Mouse (Mus musculus) frontal cortex, postnatal 10 days (tissue): Measurements from ENCODE around the gene Cacnb2.

ENCODE experiments used
- DNase-seq, 2 experiments: peaks; one replicate each; pipeline ENCODE4 v3.0.0; 2022; ENCODE audit warnings: low spot score in 2 of 2, mixed read lengths in 1 of 2

The Cacnb2 gene

GRCm38 (mm10) chr2:14862981-14863380 is 260.1 kb downstream of the Cacnb2 start:
- DNase-seq = no peak

DNA sequence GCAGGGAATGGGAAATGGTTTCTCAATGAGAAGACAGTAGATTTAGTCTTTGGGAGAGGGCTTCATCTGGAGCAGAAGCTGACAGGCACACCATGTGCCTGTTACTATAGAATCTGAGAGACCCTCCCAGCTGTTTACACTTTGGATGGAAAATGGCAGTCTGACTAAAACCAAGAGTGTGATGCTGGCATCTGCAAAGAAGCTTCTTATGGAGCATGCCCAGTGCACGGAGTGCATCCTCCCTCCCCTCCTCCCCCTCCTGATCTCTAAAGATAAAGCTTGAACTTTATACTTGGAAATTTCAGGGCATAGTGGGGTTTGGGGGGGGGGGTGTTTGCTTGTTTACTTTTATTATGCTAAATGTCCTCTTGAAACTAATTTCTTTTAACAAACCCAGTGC is 270.2 kb downstream of the Cacnb2 start:
- DNase-seq = no peak

- DNase-seq = peak in 1 of 2 experiments; percentile 23
These were observed 270.9 kb downstream of the Cacnb2 start for GRCm38 (mm10) chr2:14873701-14874181.

- DNase-seq = peak in 1 of 2 experiments; percentile 8
These were observed 271.6 kb downstream of the Cacnb2 start for GRCm38 (mm10) chr2:14874281-14875037.

- no peak for DNase-seq
These were observed 272.2 kb downstream of the Cacnb2 start for GRCm38 (mm10) chr2:14875121-14875520.

- DNase-seq = no peak
These were observed 272.7 kb downstream of the Cacnb2 start for GRCm38 (mm10) chr2:14875616-14876015.

- DNase-seq = no peak
These were observed 276.1 kb downstream of the Cacnb2 start for GRCm38 (mm10) chr2:14878953-14879352.

DNA sequence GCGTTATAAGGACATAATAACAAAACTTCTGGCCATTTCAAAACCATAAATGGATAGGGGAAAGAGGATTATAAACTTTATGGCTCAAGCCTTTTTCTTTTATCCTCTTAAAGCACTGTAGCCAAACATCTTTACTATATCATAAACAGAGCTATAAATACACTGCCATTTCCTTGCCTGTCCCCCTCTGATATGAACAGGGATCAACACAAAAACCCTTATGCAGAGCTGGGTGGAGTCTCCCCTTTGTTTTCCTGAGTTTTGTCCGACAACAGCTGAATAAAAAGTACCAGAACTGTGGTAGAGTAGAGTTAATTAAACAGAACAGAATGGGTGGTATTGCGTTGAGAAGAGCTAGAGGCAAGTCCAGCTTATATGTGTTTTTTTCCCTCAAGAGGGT is 280.6 kb downstream of the Cacnb2 start:
- no peak for DNase-seq

DNA sequence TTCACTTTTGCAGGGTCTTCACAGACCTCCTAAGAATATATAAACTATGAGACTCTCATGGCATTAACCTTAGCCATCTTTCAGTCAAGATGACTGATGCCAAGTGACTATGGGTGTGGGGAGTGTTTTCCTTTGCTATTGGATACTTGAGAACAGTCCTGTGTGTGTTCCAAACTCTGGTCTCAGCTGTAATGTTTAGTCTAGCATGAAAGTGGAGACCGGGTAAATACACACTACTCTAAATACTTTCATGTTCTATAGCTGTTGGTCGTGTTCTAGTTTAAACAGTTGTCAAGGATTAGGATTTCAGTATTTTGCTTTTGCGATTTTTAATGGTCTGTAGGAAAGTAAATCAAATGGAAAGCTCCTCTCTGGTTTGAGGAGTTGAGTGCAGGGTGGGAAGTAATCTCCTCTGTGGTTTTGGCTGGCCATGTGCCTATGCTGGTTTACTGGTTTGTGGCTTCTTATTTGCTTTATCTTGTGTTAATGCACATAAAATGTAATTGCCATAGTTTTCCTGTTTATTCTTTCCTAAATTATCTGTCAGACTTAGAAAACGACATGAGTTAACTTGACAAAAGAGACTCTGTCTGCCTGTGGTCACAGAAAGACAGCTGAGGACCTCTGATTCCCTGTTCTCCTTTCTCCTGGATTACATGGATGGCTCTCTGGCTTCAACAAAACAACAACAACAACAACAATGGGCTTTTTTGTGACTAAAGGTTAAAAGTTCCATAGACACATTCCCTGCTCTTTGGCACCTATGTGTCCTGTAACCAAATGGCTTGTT is 285.7 kb downstream of the Cacnb2 start:
- DNase-seq = no peak

- no peak for DNase-seq
These were observed 300.9 kb downstream of the Cacnb2 start for GRCm38 (mm10) chr2:14903837-14904236.

GRCm38 (mm10) chr2:14904865-14905264 is 302.0 kb downstream of the Cacnb2 start:
- DNase-seq = no peak

GRCm38 (mm10) chr2:14907124-14907925 is 304.4 kb downstream of the Cacnb2 start:
- no peak for DNase-seq

DNA sequence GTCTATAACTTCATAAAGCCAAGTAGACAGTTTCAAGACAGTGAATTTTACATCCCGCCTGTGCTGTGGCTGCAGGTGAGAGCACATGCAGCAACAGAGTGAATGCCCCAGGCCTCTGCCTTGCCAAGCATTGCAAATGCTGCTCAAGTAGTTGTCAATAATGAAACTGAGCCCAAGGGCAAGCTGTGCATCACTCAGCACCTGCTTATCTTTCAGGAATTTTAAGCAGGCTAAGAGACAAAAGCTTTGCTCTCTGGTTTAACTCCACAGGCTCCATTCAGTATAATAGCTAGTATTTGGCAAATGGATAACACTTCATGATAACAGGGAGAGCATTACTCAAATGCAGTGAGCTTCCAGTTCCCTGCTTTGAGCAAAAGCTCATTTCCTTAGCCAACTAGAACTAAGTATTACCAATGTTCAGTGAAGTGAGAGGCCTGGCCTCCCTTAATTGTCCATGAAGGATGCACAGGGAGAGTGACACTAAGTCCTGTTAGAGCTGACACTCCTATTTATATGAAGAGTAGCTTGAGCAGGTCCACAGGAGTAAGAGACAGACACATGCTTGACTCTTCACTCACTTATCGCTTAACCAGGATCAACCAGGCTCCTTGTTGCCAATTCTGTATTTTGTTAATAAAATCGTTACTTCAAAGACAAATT is 314.8 kb downstream of the Cacnb2 start:
- DNase-seq = no peak

GRCm38 (mm10) chr2:14929866-14930265 is 327.0 kb downstream of the Cacnb2 start:
- no peak for DNase-seq

- DNase-seq = no peak
These were observed 329.1 kb downstream of the Cacnb2 start for GRCm38 (mm10) chr2:14931968-14932367.

DNA sequence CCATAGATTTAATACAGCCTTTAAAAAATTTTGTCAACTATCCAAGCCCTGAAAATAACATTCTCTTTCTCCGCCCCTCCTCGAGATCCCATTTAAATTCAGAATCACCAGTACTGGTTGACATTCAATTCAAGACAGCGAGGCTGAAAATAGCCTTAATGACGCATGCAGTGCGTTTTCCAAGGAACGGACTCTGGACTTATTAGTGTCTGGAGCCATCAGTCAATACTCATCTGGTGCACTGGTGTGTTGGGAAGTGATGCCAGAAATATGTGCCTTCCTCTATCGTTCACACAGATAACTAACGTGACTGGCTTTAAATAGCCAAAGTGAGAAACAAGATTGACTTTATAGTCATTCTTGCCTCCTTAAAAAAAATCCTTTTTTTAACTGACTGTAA is 333.6 kb downstream of the Cacnb2 start:
- DNase-seq = no peak

DNA sequence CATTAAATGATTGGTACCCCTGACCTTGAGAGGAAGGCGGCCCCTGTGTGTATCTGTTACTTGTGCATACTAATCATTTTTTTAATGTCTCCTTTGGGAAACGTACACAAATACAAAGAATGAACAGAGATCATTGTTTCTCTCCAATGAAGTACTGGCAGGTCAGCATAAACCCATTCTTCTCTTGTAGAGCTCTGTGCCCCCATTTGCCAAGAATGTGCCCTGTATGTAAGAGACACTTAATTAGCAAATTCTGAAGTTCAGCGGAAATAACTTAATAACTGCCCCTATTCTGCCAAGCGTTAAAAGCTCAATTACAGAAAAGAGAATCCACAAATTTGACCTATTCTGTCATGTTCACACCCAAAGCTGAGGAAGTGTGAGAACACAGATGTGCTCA is 339.4 kb downstream of the Cacnb2 start:
- DNase-seq = no peak

DNA sequence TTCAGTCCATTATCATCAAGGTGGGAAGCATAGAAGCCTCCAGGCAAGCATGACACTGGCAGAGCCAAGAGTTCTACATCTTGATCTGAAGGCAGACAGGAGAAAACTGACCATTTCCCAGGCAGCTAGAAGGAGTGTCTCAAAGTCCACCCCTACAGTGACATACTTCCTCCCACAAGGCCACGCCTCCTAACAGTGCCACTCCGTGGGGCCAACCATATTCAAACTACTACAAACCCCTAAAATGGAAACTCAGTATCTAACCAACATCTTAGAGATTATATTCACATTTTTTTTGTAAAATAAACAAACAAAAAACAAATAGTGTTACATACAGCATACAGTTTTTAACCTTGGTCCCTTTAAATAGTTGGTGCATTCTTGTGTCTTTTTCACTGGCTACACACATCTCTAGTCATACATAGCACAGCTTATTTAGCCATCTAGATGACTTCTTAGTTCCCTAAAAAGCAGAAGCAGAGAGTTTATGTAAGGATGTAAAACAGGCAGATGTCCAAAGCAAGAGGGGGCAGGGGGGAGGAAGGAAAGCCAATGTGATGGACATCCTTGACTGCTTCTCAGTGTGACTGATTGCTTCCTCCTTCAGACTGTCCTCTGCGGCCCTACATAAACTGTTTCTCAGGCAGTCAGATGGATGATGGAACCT is 340.9 kb downstream of the Cacnb2 start:
- no peak for DNase-seq

DNA sequence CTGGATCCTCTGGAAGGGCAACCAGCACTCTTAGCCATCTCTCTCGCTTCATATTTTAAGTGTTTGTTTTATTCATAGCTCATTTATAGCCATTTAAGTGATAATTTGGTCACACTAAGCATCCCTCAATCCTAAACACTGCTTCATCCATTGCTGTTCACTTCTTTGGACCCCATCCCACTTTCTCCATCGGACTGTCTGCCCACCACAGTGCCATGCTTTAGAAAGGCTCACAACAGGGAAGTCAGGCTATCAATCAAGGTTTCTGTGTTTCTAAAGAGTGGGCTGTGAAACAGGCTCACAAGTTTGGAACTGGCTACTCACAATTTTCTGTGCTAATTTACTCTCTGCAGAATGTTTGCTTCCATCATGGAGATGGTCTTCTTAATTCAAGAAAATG is 350.2 kb downstream of the Cacnb2 start:
- DNase-seq = no peak

GRCm38 (mm10) chr2:14960963-14961488 is 358.1 kb downstream of the Cacnb2 start:
- DNase-seq = no peak

DNA sequence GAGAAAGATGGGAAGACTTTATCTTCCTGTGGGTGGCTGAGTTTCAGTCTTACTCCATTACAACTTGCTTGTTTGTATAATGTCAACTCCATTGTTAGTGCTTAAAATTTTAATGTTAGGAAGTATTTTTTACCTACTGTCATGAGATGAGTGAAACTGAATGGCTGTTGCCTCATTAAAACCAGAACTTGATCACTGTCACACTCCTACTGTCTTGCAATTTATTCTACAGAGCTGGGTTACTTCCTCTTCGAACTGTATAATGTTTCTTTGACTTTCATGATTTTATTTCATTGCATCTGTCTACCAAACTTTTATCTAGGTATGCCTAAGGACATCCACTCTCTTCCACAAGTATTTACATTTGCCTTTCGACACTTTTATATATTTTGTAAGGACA is 358.6 kb downstream of the Cacnb2 start:
- DNase-seq = no peak
